Mouse (Mus musculus) bone marrow, adult 2 months (tissue): ENCODE results near the gene Gm20517.
"Not testable (repeated sequence)": the region's sequence is repeated elsewhere in the genome, so short reads cannot be mapped to it uniquely, and the experiment has no call there.

Source experiments
- CTCF ChIP-seq: fragments of 200-500 bp; IDR thresholded peaks from 2 replicates; pipeline ENCODE4 v1.5.1; 2011; ENCODE audit warnings: low read length, control low read depth; ENCODE audit not compliant: control insufficient read depth, insufficient read depth
- POLR2A ChIP-seq: fragments of 200-500 bp; IDR thresholded peaks from 2 replicates; pipeline ENCODE4 v1.6.1; 2011; ENCODE audit warnings: low read depth, mild to moderate bottlenecking, control low read depth, low read length, borderline replicate concordance; ENCODE audit not compliant: control insufficient read depth

- TF ChIP-seq POLR2A, CTCF: not testable (repeated sequence)
Observed at GRCm38 (mm10) chr17:47654346-47654745, 43.0 kb downstream of the Gm20517 start.
